Mouse (Mus musculus) left cerebral cortex, postnatal 4 days (tissue): ENCODE data around the gene Cdh16. TPM values are rescaled to one million over a fixed set of nuclear protein-coding genes. Genes with fewer than 3 reads are reported as not detected.
A peak's percentile ranks its signal among the peaks of the same experiment; 100 is the strongest.

ENCODE experiments used
- DNase-seq: peaks from one replicate; pipeline ENCODE4 v3.0.0-alpha.2; 2022
- intact Hi-C: fragments of 180-260 bp; cut with DNase I; formaldehyde crosslinking; loops from one replicate; pipeline ENCODE4 v1.15.1; 2025
- total RNA-seq, 2 experiments: library from RNA; stranded (reverse); gene quantifications; 2 replicates each; pipeline ENCODE4 v1.2.3; 2021

Cdh16 gene
- total RNA-seq, 2 experiments from 2014 or later, result not detected

DNA sequence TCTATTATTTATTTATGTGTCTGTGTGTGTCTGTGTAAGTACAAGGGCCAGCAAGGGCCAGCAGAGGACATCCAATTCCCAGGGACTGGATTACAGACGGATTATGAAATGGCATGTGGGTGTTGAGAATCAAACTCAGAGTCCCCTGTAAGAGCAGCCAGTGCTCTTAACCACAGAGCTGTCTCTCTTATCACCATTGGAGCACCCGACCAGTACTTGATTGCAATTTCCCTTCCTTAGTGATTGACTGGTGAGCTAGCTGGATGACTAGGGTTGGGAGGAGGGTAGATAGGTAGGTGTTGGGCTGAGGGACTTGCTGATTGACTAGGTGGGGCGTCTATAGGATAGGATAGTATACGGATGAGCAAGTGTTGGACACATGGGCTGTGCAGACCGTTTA, 3.4 kb downstream of the Cdh16 start:
- DNase-seq, result no peak
- intact Hi-C loops, result no loop called here

DNA sequence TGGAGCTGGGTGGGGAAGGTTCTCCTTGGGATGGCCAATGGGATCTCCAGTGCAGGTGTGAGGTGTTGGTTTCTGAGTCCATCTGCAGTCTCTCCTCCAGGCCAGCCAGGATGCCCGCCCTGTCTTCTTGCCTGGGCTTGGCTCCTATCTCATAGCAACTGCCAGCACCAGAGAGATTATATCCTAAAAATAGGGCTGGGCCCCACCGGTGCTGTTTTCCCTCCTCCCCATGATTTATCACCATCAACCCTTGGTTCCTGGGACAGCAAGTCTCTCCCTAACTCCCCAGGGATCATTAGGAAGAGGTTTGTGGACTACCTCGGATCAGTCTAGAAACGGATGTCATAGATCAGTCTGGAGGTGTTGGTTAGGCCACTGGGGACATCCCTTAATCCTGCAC, 11.1 kb downstream of the Cdh16 start:
- intact Hi-C loops, result no loop called here
- no peak for DNase-seq

DNA sequence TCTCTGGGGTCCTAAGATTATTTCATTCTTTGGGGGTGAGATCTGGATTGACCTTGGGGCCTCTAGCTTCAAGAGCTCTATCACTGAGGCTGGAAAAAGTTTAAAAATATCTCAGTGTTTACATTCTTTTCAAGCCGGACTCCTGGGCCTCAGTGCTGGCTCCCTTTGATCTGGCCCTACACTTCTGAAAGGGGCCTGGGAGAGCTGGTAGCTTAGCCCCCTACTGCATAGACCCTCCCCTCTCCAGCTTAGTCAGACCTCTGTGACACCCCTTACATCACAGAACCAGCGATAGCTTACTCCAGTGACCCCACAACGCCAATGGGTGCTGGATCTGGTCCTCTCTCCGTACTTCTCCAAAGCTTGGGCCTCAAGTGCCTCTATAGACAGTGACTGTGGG, 12.6 kb downstream of the Cdh16 start:
- intact Hi-C loops, result no loop called here
- DNase-seq, result no peak

DNA sequence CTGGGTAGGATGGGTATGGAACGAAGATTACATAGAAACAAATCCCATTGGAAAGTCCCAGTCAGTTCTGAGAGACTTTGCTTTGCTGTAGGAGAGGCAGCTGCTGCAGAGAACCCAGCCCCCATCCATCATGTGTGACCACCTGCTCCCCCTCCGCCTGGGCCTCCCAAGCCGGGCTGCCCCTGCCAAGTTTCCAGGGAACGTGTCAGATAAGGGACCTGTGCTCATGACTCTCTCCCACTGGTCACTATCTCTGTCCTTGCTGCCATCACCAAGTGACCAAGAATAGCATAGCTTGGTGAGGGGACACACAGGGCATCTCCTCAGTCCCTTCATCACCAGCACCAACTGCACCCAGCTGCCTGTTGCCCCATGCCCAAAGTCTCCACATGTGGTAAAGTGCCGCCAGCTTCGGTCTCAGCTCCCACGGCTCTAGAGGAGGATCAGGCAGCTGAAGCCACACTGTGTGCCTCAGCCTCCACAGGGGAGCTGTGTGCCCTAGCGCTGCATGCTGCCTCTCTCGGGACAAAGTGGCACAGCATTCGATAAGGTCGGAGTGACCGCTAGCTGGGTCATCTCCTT, 13.9 kb downstream of the Cdh16 start:
- peak; percentile 66 for DNase-seq

DNA sequence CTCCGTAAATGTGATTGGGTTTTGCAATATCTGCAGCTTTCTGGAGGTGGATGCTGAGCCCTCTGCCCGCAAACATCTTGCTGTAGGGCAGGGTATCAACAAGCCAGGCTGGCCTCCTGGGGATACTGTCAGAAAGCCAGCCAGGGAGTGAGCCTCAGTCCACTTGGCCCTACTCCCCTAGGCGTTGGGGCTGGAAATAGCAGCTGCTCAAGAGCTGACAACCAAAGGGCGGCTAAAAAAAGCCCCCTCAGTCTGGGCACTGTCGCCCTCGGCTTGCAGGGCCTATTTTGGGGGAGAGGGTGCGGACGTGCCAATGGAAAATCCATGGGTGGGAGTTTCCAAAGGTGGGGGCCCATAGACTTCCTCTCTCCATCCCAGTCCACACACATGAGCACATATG, 15.0 kb downstream of the Cdh16 start:
- DNase-seq, result peak; percentile 41
- intact Hi-C loops, result no loop called here

More for the DNA sequence above, 13.9 kb downstream of the Cdh16 start:
- intact Hi-C loops, result no loop called here

DNA sequence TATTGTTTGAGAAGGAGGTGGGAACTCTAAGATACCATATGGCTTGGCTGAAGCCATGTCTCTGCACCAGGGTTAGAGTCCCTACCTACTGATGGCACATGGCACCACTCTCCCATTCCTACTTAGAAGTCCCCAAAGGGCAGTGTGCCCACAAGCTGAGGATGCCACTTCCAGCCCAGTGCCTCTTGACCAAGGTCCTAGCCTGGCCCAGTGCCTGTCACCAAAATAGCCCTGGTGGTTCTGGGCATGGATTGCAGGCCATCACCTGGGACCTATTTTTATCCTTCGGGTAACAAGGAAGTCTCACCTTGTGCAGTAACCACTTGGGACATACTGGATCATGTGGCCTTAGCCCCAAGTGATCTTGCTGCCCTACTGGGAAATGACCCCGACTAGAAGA, 16.3 kb downstream of the Cdh16 start:
- DNase-seq, result no peak
- intact Hi-C loops, result no loop called here

DNA sequence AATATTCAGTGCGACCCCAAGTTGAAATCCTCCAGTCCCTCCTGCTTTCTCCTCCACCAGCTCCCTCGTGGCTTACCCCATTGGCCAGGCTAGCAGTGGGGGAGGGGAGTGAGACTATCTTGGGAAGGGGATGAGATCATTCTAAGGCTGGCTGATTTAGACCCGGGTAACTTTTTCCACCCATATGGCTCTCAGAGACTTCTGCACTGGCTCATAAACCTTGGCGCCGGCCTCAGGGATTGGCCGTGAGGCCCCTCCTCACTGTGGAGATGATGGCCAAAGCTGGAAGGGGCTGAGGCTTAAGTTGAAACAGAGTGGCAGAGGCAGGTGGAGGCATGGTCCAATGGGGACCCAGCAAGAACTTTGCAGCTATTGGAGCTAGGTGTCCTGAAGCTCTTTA, 17.9 kb downstream of the Cdh16 start:
- no peak for DNase-seq
- intact Hi-C loops, result no loop called here

DNA sequence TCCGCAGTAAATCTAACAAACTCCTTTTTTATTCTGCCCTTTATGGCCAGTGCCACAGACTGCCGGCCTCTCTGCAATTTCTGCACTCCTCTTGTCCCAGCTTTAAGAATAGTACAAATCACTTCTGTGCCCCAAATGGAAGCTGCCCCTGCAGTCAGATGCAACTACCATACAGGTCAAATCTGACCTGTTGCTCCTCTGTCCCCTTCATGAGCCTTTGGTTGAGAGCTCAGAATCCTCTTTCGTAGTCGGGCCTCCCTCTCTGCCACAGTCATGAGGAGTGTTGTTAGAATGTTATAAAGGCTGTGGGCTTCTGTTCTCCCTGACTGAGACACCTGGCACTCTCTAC, 21.0 kb downstream of the Cdh16 start:
- intact Hi-C loops, result no loop called here

DNA sequence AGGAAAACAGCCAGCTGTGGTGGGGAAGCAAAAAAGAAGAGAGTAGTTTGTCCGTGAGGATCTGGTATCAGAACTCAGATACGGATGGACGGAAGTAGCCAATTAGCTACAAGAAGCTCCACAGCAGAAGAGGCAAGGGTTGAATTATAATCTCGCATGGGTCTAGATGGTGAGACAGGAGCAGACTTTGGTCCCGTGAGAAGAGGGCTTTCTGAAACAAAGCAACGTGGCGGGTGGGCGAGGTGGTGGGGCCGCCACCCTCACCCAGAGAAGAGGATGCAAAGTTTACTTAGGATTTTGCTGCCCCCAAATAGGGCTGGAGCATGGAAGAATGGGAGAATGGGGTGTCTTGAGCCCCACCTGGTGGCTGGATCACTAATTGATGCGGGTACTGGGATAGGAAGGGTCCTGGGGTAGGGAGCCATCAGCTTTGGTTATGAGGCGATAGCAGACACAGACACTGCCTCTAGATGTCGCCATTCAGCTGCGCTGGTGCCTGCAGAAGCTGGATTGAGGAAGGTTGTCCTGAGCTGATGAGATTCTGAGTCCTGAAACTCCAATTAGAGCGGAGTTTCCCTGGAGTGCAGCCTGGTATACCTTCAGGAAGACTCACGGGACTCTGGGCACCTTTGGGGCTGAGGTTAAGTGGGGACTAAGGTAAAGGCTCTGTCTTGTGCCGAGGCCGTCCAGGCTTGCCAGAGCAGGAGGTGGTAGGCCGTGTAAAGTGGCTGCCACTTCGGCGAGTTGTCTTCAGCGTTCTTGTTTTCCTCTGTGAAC, 21.5 kb downstream of the Cdh16 start:
- peak; percentile 88 for DNase-seq
- intact Hi-C loops, result no loop called here

More for the DNA sequence above, 21.0 kb downstream of the Cdh16 start:
- no peak for DNase-seq

DNA sequence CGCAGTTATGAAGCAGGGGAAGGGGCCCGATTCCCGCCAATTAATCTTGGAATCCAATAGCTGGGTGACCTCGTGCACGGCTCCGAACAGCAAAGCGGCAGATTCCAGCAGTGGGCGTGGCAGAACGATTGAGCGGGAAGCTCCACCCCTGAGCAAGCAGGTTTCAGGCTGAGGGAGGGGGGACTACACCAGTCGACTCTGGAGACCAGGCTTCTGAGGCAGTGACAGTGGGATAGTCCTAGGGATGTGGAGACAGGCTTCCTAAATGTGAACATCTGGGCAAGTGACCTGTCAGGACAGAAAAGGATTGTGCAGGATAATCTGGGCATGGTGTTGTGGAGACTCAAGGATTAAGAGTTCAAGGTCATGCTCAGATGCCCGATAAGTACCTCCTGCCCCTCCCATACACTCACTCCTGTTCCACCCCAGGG, 22.2 kb downstream of the Cdh16 start:
- no peak for DNase-seq
- intact Hi-C loops, result no loop called here

DNA sequence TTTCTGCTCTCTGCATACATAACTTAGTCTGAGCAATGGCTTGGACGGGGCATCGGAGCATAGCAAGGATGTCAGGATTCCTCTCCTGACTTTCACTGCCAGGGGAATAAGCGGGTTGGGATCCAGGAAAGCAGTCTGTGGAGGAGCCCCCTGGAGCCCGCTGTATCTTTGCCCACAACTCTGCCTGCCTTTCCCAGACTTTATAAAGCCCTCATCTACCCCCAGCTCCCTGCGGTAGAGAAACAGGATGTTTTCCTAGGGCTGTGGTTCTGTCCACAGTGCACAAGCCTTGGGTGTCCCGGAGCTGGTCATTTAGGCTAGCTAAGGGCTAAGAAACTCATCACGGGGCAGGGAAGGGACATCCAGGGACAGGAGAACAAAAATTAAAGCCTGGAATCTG, 22.8 kb downstream of the Cdh16 start:
- intact Hi-C loops, result no loop called here
- no peak for DNase-seq

DNA sequence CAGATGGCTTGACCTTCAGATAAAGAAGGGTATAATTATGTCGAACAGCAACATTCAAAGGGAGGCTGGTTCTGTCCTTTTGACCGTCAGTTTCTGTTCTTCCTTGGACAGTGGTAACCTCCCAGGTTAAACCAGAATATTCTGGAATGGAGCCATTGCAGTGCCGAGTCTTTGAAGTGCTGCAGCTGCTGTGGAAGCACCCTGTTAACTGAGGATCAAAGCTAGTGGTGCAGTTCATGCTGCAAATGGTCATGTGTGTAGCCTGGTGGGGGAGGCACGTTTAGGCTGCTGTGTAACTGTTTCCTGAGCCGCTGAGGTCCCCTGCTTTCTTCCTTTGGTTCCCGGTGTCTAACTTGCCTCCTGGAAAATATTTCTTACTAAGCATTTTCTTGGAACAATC, 25.7 kb downstream of the Cdh16 start:
- intact Hi-C loops, result no loop called here
- DNase-seq, result no peak

DNA sequence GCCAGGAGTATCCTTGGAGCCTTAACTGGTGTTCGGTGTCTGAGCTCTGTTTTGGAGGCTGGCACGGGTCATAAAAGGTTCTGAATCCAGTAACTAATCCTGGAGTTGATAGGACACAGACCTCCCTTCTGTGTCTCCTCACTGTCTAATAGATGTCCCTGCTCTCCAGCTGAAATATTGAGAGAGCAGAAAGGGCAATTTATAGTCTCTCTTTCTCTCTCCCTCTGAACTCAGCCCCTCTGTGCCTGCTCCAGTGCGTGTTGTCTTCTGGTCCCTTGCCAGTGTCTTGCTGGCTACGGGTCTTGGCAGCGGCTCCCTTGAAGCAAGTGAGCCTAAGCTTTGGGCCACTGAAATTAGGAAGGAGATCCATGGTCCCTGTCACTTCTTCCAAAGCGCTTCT, 26.5 kb downstream of the Cdh16 start:
- no peak for DNase-seq
- intact Hi-C loops, result no loop called here

DNA sequence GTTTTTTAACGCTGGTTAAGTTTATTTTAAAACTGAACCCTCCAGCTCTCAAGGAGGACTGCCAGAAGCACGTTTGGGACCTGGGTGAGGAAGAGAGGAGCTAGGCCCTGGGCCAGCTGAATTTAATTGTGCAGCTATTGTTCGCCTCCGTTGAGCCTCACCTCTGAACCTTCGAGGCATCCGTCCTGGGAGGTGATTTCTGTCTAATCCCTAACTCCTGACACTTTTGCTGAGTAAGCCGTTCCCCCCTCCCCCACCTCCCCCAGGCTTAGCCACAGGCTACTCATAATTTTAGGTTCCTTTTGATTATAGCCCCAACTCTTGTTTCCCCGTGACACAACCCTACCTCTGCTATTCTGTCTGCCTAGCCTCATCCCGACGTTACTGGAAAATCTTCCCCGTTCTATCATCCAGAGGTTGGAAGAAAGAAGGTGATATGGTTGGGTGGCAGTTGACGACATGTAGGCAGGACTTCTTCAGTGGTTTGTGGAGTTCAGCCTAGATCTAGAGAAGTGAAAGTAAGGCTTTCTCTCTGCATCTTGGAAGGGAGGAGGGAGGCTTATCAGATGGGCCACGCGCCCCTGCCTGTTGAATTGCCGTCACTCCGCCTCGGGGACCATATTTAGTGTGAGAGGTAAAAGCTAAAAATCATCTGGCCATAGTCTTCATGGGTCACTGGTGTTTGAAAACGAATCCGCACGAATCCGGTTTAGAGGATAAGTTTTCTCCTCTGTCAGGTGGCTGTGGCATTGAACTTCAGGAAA, 28.2 kb downstream of the Cdh16 start:
- no peak for DNase-seq
- intact Hi-C loops, result no loop called here

DNA sequence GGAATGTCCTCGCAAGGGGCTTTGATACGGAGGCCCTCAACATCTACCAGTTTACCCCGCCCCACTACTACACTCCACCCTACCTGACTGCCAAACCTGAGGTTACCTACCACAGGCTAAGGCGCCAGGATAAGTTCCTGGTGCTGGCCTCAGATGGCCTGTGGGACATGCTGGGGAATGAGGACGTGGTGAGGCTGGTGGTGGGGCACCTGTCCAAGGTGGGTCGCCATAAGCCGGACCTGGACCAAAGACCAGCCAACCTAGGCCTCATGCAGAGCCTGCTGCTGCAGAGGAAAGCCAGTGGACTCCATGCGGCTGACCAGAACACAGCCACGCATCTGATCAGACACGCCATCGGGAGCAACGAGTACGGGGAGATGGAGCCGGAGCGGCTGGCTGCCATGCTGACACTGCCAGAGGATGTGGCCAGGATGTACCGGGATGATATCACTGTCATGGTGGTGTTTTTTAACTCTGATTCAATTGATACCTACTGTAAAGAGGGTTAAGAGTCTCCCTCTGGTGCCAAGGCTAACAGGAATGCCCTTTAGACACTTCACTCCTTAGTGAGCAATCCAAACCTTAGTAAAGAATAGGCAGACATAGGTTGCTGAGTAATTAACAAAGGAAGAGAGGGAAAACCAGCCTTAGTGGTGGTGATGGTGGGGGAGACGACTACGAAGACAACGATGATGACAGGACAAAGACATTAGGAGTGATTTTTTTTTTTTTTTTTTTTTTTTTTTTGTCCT, 29.4 kb downstream of the Cdh16 start:
- no peak for DNase-seq
- intact Hi-C loops, result no loop called here

DNA sequence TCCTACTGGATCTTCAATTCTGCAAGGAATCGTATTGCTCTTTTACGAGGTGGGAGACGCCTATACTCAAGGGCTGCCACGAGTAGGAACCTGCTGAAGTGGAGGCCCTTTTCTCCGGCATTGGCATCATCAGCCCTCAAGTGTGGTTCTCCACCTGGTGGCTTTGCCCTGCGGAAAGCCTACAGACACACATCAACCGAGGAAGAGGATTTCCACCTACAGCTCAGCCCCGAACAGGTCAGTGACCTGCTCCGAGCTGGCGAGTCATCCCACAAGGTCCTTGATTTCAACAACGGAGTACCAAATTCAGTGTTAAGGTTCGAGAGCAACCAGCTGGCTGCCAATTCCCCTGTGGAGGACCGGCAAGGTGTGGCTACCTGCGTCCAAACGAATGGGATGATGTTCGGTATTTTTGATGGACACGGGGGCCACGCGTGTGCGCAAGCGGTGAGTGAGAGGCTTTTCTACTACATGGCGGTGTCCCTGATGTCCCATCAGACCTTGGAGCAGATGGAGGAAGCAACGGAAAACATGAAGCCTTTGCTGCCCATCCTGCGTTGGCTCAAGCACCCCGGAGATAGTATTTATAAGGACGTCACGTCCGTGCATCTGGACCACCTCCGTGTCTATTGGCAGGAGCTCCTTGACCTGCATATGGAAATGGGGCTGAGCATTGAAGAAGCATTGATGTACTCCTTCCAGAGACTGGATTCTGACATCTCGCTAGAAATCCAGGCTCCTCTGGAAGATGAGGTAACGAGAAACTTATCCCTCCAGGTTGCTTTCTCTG, 30.5 kb downstream of the Cdh16 start:
- intact Hi-C loops, result no loop called here
- DNase-seq, result no peak

DNA sequence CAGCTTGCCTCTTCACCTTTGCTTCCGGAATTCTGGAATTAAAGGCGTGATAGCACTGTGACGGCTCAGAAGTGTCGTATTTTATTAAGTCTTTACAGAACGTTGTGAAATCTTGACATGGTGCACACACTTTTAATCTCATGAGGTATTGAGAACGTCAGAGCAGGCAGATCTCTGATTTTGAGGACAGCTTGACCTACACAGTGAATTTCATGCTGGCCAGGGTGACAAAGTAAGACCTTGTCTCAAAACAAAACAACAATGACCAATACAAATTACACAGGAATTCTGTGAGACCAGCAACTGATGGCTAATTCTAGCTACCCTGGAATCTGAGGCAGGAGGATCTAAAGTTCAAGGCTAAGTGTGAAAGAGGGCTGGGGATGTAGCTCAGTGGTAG, 31.6 kb downstream of the Cdh16 start:
- intact Hi-C loops, result no loop called here
- DNase-seq, result no peak

DNA sequence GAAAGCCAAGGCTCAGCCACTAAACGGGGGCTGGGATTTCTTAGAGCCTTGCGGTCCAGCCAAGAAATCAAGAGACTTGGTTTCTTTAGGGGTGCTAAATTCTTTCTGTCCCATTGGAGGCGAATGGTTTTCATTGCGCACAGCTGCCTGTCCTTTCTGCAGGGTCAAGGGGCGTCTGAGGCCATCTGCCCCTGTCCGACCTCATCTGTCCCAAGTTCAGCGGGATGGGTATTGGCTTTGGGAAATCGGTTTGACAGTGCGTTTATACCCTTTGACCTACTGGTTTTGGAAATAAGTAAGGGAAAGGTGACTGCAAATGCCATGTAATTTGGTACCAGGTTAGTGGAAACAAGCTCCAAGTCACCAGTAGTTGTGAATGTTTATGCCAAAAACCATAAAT, 32.3 kb downstream of the Cdh16 start:
- intact Hi-C loops, result no loop called here
- no peak for DNase-seq

DNA sequence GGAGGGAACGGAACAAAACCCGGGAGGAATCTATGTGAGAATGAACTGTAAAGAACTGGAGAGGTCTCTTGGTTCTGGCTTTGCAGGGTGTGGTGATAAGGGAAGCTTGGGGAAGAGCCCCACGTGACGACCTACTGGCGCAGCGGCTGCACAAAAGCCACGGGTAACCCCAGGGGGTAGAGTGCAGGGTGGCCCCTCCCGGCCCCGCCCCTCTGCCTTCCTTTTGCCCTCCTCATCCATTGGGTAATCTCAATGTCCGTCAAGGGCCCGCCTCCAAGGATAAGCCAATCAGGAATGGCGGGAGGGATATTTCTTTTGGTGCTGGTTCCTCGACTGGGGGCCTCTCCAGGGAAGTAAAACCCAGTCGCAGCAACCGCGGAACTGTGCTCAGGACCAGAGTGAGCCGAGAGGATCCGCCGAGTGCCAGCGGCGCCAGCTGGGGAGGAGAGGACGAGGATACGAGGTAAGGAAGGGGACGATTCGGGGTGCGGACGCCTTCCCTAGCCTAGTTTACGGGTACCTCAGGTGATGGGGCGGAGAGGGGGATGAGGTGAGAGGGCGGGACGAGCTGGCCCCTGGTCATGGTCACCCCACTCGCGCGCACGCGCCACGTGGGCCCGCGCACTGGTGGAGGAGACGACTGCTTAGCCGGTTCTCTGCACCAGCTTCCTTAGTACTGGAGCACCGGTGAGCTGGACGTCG, 32.9 kb downstream of the Cdh16 start, which contains the start of gene Pdp2:
TSS of gene Pdp2 (plus strand) at position 319 of the 702 bp plus-strand sequence.
- intact Hi-C loops, result no loop called here
- DNase-seq, result peak; percentile 94

DNA sequence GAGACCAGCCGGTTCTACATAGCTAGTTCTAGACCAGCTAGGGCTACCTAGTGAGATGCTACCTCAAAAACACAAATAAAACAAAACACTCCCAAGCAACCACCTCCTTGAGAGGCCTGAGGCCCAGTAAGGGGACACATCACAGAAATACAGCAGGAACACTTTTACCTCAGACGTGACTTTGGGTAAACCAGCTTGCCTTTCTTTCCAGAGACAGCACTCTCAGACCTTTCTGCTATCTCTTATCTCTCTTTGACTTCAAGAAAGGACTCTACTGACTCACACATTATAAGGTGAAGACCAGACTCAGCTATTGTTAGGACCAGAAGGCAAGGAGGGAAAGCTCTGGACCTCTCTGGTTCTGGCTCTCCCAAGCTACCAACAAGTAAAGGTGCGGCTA, 33.9 kb downstream of the Cdh16 start:
- DNase-seq, result no peak
- intact Hi-C loops, result no loop called here
